Mouse (Mus musculus) liver, embryonic 16.5 days (tissue): Measurements from ENCODE around the gene Polr1d. TPM values are rescaled to one million over a fixed set of nuclear protein-coding genes. Genes with fewer than 3 reads are reported as not detected.

Experiments used
- ATAC-seq: fragments of 200-750 bp; cut with Nextera tagmentation; 2 replicates; pipeline ENCODE4 v1.8.0; 2017; ENCODE audit warnings: low read depth, mild to moderate bottlenecking, moderate number of reproducible peaks, moderate library complexity
- H3K27ac ChIP-seq: fragments of 300-500 bp; sonication (generic); 2 replicates; pipeline ENCODE4 v1.5.1; 2014; ENCODE audit warnings: mild to moderate bottlenecking, low read length
- H3K27me3 ChIP-seq: fragments of 300-500 bp; sonication (generic); 2 replicates; pipeline ENCODE4 v1.6.1; 2014; ENCODE audit warnings: low read depth, low read length, mixed read lengths; ENCODE audit not compliant: control insufficient read depth, insufficient read depth
- H3K36me3 ChIP-seq: fragments of 300-500 bp; sonication (generic); 2 replicates; pipeline ENCODE4 v1.6.1; 2014; ENCODE audit warnings: mild to moderate bottlenecking; ENCODE audit not compliant: control insufficient read depth, insufficient read depth
- H3K4me1 ChIP-seq: fragments of 300-500 bp; sonication (generic); 2 replicates; pipeline ENCODE4 v1.6.1; 2014; ENCODE audit warnings: low read depth, low read length, mixed read lengths; ENCODE audit not compliant: control insufficient read depth
- H3K4me2 ChIP-seq: fragments of 300-500 bp; sonication (generic); 2 replicates; pipeline ENCODE4 v1.6.1; 2014; ENCODE audit warnings: low read depth, low read length, mixed read lengths
- H3K4me3 ChIP-seq: fragments of 300-500 bp; sonication (generic); 2 replicates; pipeline ENCODE4 v1.5.1; 2014; ENCODE audit warnings: low read depth, mild to moderate bottlenecking, low read length
- H3K9ac ChIP-seq: fragments of 300-500 bp; sonication (generic); 2 replicates; pipeline ENCODE4 v1.6.1; 2014; ENCODE audit warnings: low read depth, low read length
- H3K9me3 ChIP-seq: fragments of 300-500 bp; sonication (generic); replicated peaks from 2 replicates; pipeline ENCODE4 v1.6.1; 2016; ENCODE audit warnings: low read length; ENCODE audit not compliant: control insufficient read depth
- WGBS: fragments of 180-500 bp; shearing (Covaris S2); extraction: QIAGEN DNeasy Blood & Tissue Kit; methylation state at CpG from one replicate; pipeline ENCODE4 v1.1.7; 2014; ENCODE audit not compliant: insufficient replicate concordance; 5-methylcytosine and 5-hydroxymethylcytosine counted together
- polyA plus RNA-seq: library from polyadenylated mRNA; unstranded; fragments of >200 nt; fragmentation: Nextera tagmentation; extraction: Ambion mirVana; gene quantifications from 2 replicates; pipeline ENCODE4 v1.2.1, GENCODE M21; 2015

Polr1d gene
- polyA plus RNA-seq, 1 experiment from 2014 or later = 54.4 TPM

DNA sequence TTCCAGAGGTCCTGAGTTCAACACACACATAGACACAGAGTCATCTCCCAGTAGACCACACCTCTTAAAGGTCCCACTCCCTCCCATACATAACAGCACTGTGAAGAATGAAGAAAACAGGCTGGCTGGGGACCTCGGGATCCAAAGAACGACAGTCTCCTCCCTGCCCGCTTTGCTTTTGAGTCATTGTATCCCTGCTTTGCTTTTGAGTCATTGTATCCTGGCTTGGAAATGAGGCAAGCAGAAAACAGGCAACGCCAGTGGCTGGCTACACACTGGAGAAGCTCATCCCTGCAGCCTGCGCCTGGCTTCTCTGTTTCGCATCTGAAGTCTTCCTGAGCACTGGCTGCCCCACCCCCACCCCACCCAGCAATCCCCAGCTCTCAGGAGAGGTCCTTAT is 40.2 kb downstream of the Polr1d start:
- 32% methylated on average over 6 of the region's 6 CpGs for WGBS
- no peak for ATAC-seq
- H3K4me2 ChIP-seq = no peak overlapping the region

DNA sequence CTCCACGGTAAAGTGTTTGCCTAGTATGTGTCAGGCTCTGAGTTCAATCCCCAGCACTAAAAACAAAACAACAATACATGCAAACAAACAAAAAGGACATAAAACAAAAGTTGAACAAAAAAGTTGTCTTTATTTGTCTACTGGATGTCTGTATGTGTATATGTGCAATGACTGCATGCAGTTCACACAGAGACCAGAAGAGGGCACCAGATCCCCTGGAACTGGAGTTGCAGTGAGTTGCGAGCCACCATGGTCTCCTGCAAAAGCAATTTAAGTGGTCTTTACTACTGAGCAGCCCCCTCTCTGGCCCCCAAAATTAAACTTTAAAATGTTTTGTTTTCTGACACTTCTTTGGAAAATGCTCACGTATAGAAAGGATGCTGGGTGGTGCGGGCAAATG is 44.3 kb downstream of the Polr1d start:
- Histone ChIP-seq H3K4me2 (no peak overlapping the region), H3K27ac (no peak overlapping the region), H3K4me1 (no peaks in the 10 kb centered on the region), H3K4me3 (no peak overlapping the region), H3K9me3 (no peaks in the 10 kb centered on the region), H3K27me3 (no peaks in the 10 kb centered on the region), H3K36me3 (no peaks in the 10 kb centered on the region), H3K9ac (no peak overlapping the region)
- no peak for ATAC-seq
- 82% methylated on average over 4 of the region's 4 CpGs for WGBS

More for the DNA sequence above, 40.2 kb downstream of the Polr1d start:
- H3K9me3 ChIP-seq = no peaks in the 10 kb centered on the region; the same call in 1 of the 2 replicates
- no peak overlapping the region for H3K27ac ChIP-seq
- no peaks in the 10 kb centered on the region for H3K4me1 ChIP-seq
- H3K36me3 ChIP-seq = peaks cover 4% of the 10 kb centered on the region
- H3K4me3 ChIP-seq = no peak overlapping the region
- no peak overlapping the region for H3K9ac ChIP-seq
- H3K27me3 ChIP-seq = no peaks in the 10 kb centered on the region

DNA sequence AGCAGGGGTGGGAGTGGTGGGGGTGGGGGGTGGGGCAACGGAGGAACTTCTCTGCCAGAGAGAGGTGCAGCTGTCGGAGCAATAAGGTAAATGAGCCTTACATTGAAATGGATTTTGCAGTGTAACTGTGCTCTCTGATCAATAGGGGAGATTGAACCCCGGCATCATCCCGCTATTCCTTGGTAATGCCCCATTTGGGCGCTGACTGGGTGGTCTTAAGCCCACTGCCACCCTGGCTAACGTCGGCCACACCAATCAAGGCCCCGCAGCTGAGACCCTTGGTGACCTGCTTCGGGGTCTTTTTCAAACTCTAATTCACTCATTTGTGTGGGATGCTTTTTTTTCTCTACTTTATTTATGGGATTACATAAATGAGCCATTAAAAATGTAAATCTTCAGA is 47.9 kb downstream of the Polr1d start:
- no peak overlapping the region for H3K4me2 ChIP-seq

DNA sequence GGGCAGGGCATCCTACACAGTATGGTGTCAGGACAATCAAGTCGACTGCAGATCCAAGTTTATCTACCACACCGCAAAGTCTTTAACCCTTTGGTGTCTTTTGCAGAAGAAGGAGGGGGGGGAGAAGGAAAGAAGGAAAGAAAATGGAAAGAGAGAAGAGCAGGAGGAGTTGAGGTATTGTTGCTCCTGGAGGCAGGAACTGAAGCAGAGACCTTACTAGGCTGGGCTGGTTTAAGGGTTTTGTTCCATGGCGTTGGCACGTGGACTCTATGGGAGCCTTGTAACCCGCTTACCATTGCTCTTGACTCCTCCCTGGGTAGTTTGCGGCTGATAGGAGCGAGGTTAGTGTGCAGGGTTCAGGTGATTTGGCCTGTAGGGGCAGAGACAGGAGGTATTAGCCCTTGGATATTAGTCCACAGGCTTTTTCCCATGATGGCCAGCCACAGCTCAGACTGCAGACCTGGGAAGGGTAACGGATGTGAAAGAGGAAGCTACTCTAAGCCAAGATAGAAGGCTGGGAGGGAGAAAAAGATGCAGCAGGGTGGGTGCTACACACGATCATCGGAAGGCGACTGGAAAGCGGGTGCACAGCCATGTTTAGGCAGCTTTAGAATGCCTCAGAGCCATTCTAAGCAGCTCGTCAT is 48.8 kb downstream of the Polr1d start:
- Histone ChIP-seq H3K36me3 (no peaks in the 10 kb centered on the region), H3K27me3 (no peaks in the 10 kb centered on the region), H3K4me1 (no peaks in the 10 kb centered on the region), H3K4me3 (no peak overlapping the region), H3K9ac (no peak overlapping the region), H3K9me3 (no peaks in the 10 kb centered on the region), H3K4me2 (no peak overlapping the region), H3K27ac (no peak overlapping the region)
- 72% methylated on average over 13 of the region's 13 CpGs for WGBS
- no peak for ATAC-seq

More for the DNA sequence above, 47.9 kb downstream of the Polr1d start:
- no peak overlapping the region for H3K27ac ChIP-seq
- ATAC-seq = no peak
- WGBS = 65% methylated on average over 9 of the region's 9 CpGs
- no peaks in the 10 kb centered on the region for H3K4me1 ChIP-seq
- H3K27me3 ChIP-seq = no peaks in the 10 kb centered on the region
- H3K36me3 ChIP-seq = no peaks in the 10 kb centered on the region
- no peaks in the 10 kb centered on the region for H3K9me3 ChIP-seq
- H3K9ac ChIP-seq = no peak overlapping the region
- H3K4me3 ChIP-seq = no peak overlapping the region

DNA sequence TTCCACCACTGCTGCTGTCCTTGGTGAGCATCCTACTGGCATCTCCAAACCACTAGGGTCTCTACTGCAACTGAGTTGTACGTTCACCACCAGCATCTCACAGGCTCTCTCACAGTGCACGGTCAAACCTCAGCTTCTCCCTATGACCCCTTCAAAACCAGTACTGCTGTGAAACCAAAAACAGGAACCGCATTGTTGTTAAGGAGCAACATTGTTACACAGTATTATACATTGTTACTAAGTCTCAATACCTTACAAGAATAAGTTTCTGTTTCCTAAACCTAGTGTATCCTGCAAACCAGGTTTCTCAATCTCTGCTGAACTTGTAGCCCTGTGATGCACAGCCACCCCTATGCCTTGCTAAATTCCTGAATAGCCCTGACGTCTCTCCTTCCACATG is 51.0 kb downstream of the Polr1d start:
- Histone ChIP-seq H3K4me2 (no peak overlapping the region), H3K4me3 (no peak overlapping the region), H3K27ac (no peak overlapping the region), H3K36me3 (no peaks in the 10 kb centered on the region), H3K9ac (no peak overlapping the region), H3K4me1 (no peaks in the 10 kb centered on the region), H3K9me3 (no peaks in the 10 kb centered on the region), H3K27me3 (no peaks in the 10 kb centered on the region)
- 61% methylated on average over 4 of the region's 4 CpGs for WGBS
- no peak for ATAC-seq

DNA sequence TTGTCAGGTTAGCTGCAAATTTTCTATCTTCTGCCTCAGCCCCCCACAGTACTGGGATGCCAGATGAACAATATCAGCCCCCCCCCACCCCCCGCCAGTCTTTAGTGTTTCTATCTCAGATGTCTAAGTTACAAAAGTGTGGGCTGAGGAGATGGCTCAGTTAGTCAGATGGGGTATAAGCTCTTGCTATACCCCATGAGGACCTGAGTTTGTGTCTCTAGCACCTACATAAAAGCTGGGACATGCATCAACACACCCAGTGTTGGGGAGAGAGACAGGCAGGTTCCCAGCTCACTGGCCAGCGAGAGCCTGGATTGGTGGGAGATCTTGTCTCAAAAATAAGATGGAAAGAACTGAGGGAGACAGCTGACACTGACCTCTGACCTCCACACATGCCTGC is 52.6 kb downstream of the Polr1d start:
- Histone ChIP-seq H3K4me1 (no peaks in the 10 kb centered on the region), H3K27me3 (no peaks in the 10 kb centered on the region), H3K27ac (no peak overlapping the region), H3K9me3 (no peaks in the 10 kb centered on the region), H3K9ac (no peak overlapping the region), H3K4me3 (no peak overlapping the region), H3K36me3 (no peaks in the 10 kb centered on the region), H3K4me2 (no peak overlapping the region)
- 59% methylated on average over 2 of the region's 2 CpGs for WGBS
- ATAC-seq = no peak

DNA sequence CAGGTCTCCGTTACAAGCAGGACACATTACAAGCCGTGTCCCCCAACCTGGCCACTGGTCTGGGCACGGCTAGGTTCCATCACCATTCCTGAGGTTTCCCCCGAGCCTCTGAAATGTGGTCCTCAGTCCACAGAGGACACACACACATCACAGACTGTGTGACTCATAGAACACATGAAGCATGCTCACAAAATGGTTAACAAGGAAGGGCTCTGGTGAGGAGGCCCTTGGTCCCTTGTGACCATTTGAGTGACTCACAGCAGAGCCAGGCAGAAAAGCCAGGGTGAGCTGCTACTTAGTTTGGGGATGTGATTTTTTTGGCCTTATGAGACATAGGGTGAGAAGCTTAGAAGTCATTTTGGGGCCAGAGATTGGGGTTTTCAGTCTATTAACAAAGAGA is 55.1 kb downstream of the Polr1d start:
- H3K4me2 ChIP-seq = no peak overlapping the region
- no peaks in the 10 kb centered on the region for H3K4me1 ChIP-seq

DNA sequence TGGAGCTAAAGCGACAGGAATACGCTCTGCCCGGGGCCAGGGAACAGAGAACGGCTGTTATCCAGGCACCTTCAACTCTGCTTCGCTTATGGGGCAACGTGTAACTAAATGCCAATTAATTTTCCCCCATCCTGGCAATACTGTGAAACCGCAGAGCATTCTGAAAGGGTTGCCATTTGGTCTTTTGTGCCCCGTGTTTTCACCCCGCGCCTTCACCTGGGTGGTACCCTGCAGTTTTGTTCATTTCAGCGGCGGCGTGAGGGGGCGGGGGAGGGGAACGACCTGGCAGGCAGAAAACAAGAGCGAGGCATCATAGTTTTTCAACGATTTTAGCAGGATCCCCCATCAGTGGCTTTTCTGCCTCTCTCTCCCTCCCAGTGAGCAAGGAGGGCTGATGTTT is 56.8 kb downstream of the Polr1d start:
- H3K9me3 ChIP-seq = no peaks in the 10 kb centered on the region
- no peaks in the 10 kb centered on the region for H3K4me1 ChIP-seq
- ATAC-seq = no peak
- no peaks in the 10 kb centered on the region for H3K36me3 ChIP-seq
- no peak overlapping the region for H3K27ac ChIP-seq
- no peak overlapping the region for H3K4me3 ChIP-seq
- H3K4me2 ChIP-seq = no peak overlapping the region
- 33% methylated on average over 17 of the region's 17 CpGs for WGBS
- H3K9ac ChIP-seq = no peak overlapping the region
- H3K27me3 ChIP-seq = no peaks in the 10 kb centered on the region

More for the DNA sequence above, 55.1 kb downstream of the Polr1d start:
- Histone ChIP-seq H3K36me3 (no peaks in the 10 kb centered on the region), H3K9ac (no peak overlapping the region), H3K27ac (no peak overlapping the region), H3K4me3 (no peak overlapping the region), H3K9me3 (no peaks in the 10 kb centered on the region), H3K27me3 (no peaks in the 10 kb centered on the region)
- 66% methylated on average over 4 of the region's 4 CpGs for WGBS
- ATAC-seq = no peak

DNA sequence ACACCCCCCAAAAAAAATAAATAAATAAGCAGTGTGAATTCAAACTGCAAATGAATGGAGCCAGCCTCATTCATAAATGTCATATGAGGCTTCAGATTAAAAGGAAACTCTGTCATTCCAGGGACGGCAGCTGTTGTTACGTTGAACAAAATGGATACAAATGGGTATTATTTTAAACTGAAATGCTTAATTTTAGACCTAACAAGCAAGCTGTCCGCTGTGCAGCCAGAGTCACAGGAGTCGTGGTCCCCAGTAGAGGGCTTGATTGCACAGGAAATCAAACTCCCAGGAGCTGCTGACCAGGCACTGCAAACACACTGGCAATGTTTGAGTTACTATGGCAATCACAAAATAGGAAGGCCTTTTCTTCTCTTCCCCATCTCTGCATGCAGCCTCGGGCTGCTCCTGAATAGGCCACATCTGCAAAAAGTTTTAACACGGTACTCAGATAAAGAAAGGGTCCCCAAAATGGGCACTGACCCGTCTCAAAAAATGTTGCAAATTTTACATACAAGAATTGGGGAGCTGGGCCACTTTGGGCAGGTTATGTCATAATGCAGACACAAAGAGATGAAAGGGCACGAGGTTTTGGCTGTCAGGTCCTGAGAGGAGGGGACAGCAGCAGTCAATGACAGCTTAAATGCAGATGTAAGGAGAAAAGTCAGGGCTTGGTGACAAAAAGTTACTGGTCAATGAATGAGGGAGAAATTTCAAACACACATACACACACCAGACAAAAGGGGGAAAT is 57.7 kb downstream of the Polr1d start:
- Histone ChIP-seq H3K36me3 (no peaks in the 10 kb centered on the region), H3K9ac (no peak overlapping the region), H3K9me3 (no peaks in the 10 kb centered on the region), H3K27me3 (no peaks in the 10 kb centered on the region), H3K4me3 (no peak overlapping the region), H3K4me1 (no peaks in the 10 kb centered on the region), H3K27ac (no peak overlapping the region), H3K4me2 (no peak overlapping the region)
- WGBS = 40% methylated on average over 8 of the region's 8 CpGs
- ATAC-seq = no peak
